Mouse (Mus musculus): ENCODE results near the gene Tmem132d. TPM values are rescaled to one million over a fixed set of nuclear protein-coding genes. Genes with fewer than 3 reads are reported as not detected.

Gene Tmem132d
- polyA plus RNA-seq, 1 experiment from 2014 or later = 0.54 TPM

GRCm38 (mm10) chr5:128192485-128193055 is 240.3 kb downstream of the Tmem132d start:
- DNase-seq (ENCODE audit: low spot score) = no peak
- Histone ChIP-seq H3K27ac (no peak overlapping the region), H3K9me3 (no peaks in the 10 kb centered on the region), H3K4me1 (replicated peaks) (0 out of 2 replicates have a peak, but pooled peaks cover 5% of the 10 kb centered on the region), H3K36me3 (no peaks in the 10 kb centered on the region), H3K27me3 (ENCODE audit: insufficient read depth, poor library complexity, severe bottlenecking) (no peaks in the 10 kb centered on the region), H3K4me3 (no peak overlapping the region)
- whole genome bisulfite sequencing = 83% methylated on average over 6 of the region's 6 CpGs

GRCm38 (mm10) chr5:128191710-128192109 is 241.2 kb downstream of the Tmem132d start:
- no peak overlapping the region for H3K27ac ChIP-seq
- no peaks in the 10 kb centered on the region for H3K36me3 ChIP-seq
- no peaks in the 10 kb centered on the region for H3K27me3 ChIP-seq (ENCODE audit: insufficient read depth, poor library complexity, severe bottlenecking)
- no peak overlapping the region for H3K4me3 ChIP-seq
- H3K9me3 ChIP-seq = no peaks in the 10 kb centered on the region
- no peak for DNase-seq (ENCODE audit: low spot score)
- H3K4me1 ChIP-seq (replicated peaks) = 0 out of 2 replicates have a peak, but pooled peaks cover 5% of the 10 kb centered on the region
- WGBS = 78% methylated on average over 9 of the region's 9 CpGs

DNA sequence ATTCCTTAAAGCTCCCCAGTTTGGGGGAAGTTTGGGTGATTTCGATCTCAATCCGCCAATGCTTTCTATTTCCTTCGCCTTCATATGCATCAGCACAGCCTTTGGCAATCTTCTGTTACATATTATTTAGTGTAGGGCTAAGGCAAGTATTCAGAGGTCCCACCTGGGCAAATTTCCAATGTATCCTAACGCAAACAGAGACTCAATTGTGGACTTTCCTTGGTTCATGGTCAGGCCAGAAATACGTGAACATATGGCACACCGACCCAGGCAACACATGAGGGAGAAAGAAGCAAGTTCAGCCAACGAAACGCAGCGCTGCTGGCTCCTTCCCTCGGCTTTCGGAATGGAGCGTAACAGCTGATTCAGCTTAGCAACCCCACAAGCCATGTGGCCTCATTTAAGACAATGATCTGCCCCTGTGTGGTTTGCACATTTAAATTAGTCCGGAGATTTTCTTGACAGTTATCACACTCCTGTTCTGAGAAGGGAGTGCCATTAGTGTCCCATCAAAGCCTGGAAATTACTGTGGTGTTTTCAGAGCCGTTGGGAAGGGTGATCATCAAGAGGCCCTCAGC is 242.5 kb downstream of the Tmem132d start:
- Histone ChIP-seq H3K36me3 (no peaks in the 10 kb centered on the region), H3K4me1 (replicated peaks) (0 out of 2 replicates have a peak, but pooled peaks cover 5% of the 10 kb centered on the region), H3K27me3 (ENCODE audit: insufficient read depth, poor library complexity, severe bottlenecking) (no peaks in the 10 kb centered on the region), H3K9me3 (no peaks in the 10 kb centered on the region), H3K27ac (no peak overlapping the region), H3K4me3 (no peak overlapping the region)
- WGBS = 87% methylated on average over 14 of the region's 14 CpGs
- no peak for DNase-seq (ENCODE audit: low spot score)

GRCm38 (mm10) chr5:128176234-128176633 is 256.6 kb downstream of the Tmem132d start:
- H3K27ac ChIP-seq = no peak overlapping the region
- DNase-seq (ENCODE audit: low spot score) = no peak
- no peaks in the 10 kb centered on the region for H3K36me3 ChIP-seq
- H3K4me3 ChIP-seq = no peak overlapping the region
- no peaks in the 10 kb centered on the region for H3K27me3 ChIP-seq (ENCODE audit: insufficient read depth, poor library complexity, severe bottlenecking)
- no peaks in the 10 kb centered on the region for H3K4me1 ChIP-seq (replicated peaks)
- H3K9me3 ChIP-seq = no peaks in the 10 kb centered on the region
- 89% methylated on average over 2 of the region's 2 CpGs for WGBS

DNA sequence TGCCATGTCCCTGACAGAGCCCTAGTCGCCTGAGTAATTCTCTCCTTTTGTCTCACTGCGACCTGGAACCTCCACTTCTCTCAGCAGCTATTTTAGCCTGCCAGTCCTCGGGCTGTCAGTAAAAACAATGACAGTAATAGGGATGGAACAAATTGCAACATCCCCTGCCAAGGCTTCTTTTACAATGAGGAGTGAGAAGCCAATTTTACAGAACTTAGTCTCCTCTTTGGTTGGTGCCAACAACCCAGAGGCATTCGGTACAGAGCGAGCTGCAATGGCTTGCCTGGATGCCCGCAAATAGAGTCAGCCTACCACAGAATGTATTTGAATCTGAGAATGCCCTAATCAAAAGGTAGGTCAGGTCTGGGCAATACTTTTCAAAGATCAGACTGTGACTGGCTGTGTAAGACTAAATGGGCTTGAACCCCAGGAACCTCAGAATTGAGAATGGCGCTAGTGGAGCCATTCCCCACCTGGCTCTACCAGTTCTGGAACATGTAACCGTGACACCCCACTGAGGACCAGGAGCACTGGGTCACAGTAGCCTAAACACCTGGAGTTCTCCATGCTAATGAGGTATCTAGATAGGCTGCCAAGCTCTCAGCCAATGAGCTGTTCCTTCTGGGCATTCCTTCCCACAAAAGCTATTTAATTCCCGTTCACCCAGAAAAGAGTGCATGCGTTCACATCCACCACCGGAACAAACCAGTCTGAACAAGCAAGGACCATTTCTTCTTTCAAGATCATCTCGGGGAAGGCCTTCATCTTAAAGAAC is 273.8 kb downstream of the Tmem132d start:
- Histone ChIP-seq H3K4me3 (no peak overlapping the region), H3K9me3 (no peaks in the 10 kb centered on the region), H3K27ac (no peak overlapping the region), H3K4me1 (replicated peaks) (no peaks in the 10 kb centered on the region), H3K36me3 (no peaks in the 10 kb centered on the region), H3K27me3 (ENCODE audit: insufficient read depth, poor library complexity, severe bottlenecking) (no peaks in the 10 kb centered on the region)
- WGBS = 71% methylated on average over 12 of the region's 12 CpGs
- no peak for DNase-seq (ENCODE audit: low spot score)

- 92% methylated on average over 8 of the region's 8 CpGs for WGBS
Measured at GRCm38 (mm10) chr5:128151461-128151860, 281.4 kb downstream of the Tmem132d start.

DNA sequence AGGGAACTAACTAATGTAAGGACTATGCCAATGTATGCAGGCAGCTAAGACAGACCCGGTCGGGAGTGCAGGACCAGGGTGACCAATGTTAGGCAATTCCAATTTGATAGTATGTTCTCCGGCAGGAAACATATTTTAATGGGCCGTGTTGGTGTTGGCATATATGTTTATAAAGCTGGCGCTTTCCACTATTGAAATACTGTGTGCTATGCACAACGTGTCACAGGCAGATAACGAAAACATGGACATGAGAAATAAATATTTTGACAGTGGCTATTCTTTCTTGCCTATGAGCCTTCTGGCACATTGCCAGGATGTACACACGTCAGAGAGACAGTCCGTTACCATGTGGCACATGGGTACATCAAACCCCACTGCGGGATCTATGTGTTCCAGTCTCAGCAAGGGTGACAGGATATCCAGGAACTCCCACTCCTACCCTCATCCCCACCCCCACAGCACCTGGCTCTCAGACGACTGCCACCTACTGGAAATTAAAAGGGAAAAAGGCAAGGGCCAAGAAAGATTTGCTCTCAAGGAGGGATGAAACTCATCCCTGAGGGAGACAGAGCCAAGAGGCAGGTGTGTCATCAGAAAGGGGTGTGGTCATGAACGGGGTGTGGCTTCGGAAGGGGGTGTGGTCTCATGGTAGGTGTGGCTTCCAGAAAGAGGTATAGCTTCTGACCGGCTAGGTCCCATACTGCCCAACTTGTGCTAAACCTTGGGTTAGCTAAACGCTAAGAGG is 285.8 kb downstream of the Tmem132d start:
- WGBS = 92% methylated on average over 15 of the region's 15 CpGs
- no peaks in the 10 kb centered on the region; the same call in 1 of the 2 replicates for H3K9me3 ChIP-seq
- H3K36me3 ChIP-seq = no peaks in the 10 kb centered on the region
- H3K27me3 ChIP-seq (ENCODE audit: insufficient read depth, poor library complexity, severe bottlenecking) = no peaks in the 10 kb centered on the region
- H3K4me3 ChIP-seq = no peak overlapping the region
- no peaks in the 10 kb centered on the region for H3K4me1 ChIP-seq (replicated peaks)
- DNase-seq (ENCODE audit: low spot score) = no peak
- no peak overlapping the region for H3K27ac ChIP-seq

More at GRCm38 (mm10) chr5:128151461-128151860, 281.4 kb downstream of the Tmem132d start:
- H3K9me3 ChIP-seq = no peaks in the 10 kb centered on the region
- H3K27ac ChIP-seq = no peak overlapping the region
- no peak overlapping the region for H3K4me3 ChIP-seq
- H3K36me3 ChIP-seq = no peaks in the 10 kb centered on the region
- no peaks in the 10 kb centered on the region for H3K4me1 ChIP-seq (replicated peaks)
- H3K27me3 ChIP-seq (ENCODE audit: insufficient read depth, poor library complexity, severe bottlenecking) = no peaks in the 10 kb centered on the region
- DNase-seq (ENCODE audit: low spot score) = no peak

DNA sequence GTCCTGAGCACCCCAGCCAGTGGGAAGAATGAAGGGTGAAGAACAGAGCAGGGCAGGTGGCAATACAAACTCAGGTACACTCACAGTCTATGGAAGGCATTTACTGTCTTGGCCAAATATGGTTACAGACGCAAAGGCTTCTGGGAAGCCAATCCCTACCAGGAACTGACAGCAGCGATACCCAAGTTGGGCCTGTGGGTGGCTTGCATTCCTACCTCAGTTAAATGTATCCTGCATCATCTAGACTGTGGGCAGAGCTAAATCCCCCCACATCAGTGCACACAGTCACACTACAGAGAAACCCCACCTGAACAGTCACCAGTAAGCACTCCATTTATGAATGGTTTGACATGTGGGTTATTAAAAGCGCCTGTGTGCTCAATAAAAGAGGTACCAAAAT is 288.1 kb downstream of the Tmem132d start:
- no peak for DNase-seq (ENCODE audit: low spot score)
- no peak overlapping the region for H3K4me3 ChIP-seq
- H3K27ac ChIP-seq = no peak overlapping the region
- no peaks in the 10 kb centered on the region; the same call in 1 of the 2 replicates for H3K9me3 ChIP-seq
- H3K27me3 ChIP-seq (ENCODE audit: insufficient read depth, poor library complexity, severe bottlenecking) = no peaks in the 10 kb centered on the region
- WGBS = 91% methylated on average over 3 of the region's 3 CpGs
- no peaks in the 10 kb centered on the region for H3K4me1 ChIP-seq (replicated peaks)
- no peaks in the 10 kb centered on the region for H3K36me3 ChIP-seq

GRCm38 (mm10) chr5:128136818-128137217 is 296.1 kb downstream of the Tmem132d start:
- Histone ChIP-seq H3K9me3 (no peaks in the 10 kb centered on the region), H3K4me1 (replicated peaks) (no peaks in the 10 kb centered on the region), H3K27me3 (ENCODE audit: insufficient read depth, poor library complexity, severe bottlenecking) (no peaks in the 10 kb centered on the region), H3K4me3 (no peak overlapping the region), H3K36me3 (no peaks in the 10 kb centered on the region), H3K27ac (no peak overlapping the region)
- WGBS = 84% methylated on average over 8 of the region's 8 CpGs
- DNase-seq (ENCODE audit: low spot score) = no peak

GRCm38 (mm10) chr5:128122656-128123055 is 310.2 kb downstream of the Tmem132d start:
- no peak overlapping the region for H3K27ac ChIP-seq
- no peaks in the 10 kb centered on the region for H3K9me3 ChIP-seq
- no peak for DNase-seq (ENCODE audit: low spot score)
- H3K27me3 ChIP-seq (ENCODE audit: insufficient read depth, poor library complexity, severe bottlenecking) = no peaks in the 10 kb centered on the region
- H3K4me1 ChIP-seq (replicated peaks) = no peaks in the 10 kb centered on the region
- WGBS = 85% methylated on average over 3 of the region's 3 CpGs
- no peaks in the 10 kb centered on the region for H3K36me3 ChIP-seq
- H3K4me3 ChIP-seq = no peak overlapping the region

DNA sequence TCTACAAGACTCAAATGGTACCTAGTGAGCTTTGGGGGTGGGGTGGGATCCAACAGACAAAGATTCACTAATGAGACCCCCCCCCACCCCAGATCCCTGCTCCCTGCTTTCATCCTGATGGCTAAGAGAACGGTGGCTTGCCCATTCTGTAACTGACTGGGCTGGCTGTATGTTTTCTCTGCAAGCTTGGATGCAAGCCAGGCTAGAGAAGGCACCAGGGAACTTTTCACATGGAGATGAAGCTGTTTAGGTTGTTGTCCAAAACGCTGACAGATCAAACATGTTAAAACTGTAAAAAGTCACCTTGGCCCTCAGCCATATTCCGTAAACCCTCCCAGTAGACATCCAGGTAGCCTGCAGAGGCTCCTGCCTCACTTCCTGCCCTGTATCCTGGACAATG is 313.7 kb downstream of the Tmem132d start:
- no peaks in the 10 kb centered on the region for H3K4me1 ChIP-seq (replicated peaks)
- H3K4me3 ChIP-seq = no peak overlapping the region
- no peak overlapping the region for H3K27ac ChIP-seq
- no peaks in the 10 kb centered on the region for H3K36me3 ChIP-seq
- H3K9me3 ChIP-seq = no peaks in the 10 kb centered on the region
- no peak for DNase-seq (ENCODE audit: low spot score)
- WGBS = 78% methylated on average over 3 of the region's 3 CpGs
- H3K27me3 ChIP-seq (ENCODE audit: insufficient read depth, poor library complexity, severe bottlenecking) = no peaks in the 10 kb centered on the region

DNA sequence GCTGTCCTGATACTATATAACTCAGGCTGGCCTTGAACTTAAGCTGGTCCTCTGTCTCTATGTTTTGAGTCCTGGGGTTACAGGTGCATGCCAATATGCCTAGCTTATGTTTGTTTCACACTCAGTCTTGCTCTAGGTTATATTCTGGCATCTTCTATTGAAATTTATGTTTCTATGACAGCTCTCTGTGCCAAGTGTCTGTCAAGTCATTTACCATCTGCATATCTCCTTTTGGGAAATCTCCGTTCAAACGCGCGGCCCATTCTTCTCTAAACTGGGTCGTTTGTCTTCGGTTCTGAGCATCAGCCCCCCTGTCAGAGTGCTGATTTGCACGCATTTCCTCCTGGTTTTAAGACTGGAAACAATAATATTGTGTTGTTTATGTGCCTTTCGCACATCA is 319.8 kb downstream of the Tmem132d start:
- no peak for DNase-seq (ENCODE audit: low spot score)
- WGBS = 91% methylated on average over 8 of the region's 8 CpGs

More for the DNA sequence above, 319.8 kb downstream of the Tmem132d start:
- no peaks in the 10 kb centered on the region for H3K27me3 ChIP-seq (ENCODE audit: insufficient read depth, poor library complexity, severe bottlenecking)
- H3K27ac ChIP-seq = no peak overlapping the region
- H3K4me1 ChIP-seq (replicated peaks) = no peaks in the 10 kb centered on the region
- no peak overlapping the region for H3K4me3 ChIP-seq
- H3K9me3 ChIP-seq = 0 out of 2 replicates have a peak, but pooled peaks cover 4% of the 10 kb centered on the region
- H3K36me3 ChIP-seq = no peaks in the 10 kb centered on the region

All from hindbrain, embryonic 10.5 days (tissue).